Mouse (Mus musculus) frontal cortex, postnatal 14 days (tissue): ENCODE measurements at regions not wholly inside any gene's neighbourhood (a gene's known extent, or its start where the extent isn't known, plus 50 kb on each side); places are given as distances from the start of the nearest gene placed in this dataset.
"Not testable (repeated sequence)": the region's sequence is repeated elsewhere in the genome, so short reads cannot be mapped to it uniquely, and the experiment has no call there.

ENCODE experiments used
- DNase-seq, 2 experiments: peaks; one replicate each; pipeline ENCODE4 v3.0.0; 2022; ENCODE audit warnings: low spot score in 2 of 2

- no peak for DNase-seq
Observed at GRCm38 (mm10) chr6:31011407-31012020, 52.6 kb upstream of the Klf14 start.

DNA sequence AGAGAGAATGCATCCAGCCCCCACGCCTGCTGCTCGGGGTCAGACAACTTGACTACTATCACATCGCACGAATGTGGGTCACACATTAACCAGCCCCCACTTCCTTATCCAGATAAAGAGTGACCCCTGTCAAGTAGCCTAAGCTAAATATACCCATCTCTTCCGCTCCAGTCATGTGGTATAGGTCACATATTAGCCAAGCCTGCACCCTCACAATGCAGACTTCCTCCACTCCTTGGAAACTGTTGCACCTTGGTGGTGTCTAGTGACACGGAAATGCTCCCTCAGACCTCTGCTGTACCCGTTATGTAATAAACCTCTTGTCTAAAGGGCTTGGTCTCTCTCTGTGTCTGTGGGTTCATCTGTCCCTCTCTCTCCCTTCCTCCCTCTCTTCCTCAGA lies 57.7 kb upstream of the Klf14 start:
- no peak for DNase-seq

DNA sequence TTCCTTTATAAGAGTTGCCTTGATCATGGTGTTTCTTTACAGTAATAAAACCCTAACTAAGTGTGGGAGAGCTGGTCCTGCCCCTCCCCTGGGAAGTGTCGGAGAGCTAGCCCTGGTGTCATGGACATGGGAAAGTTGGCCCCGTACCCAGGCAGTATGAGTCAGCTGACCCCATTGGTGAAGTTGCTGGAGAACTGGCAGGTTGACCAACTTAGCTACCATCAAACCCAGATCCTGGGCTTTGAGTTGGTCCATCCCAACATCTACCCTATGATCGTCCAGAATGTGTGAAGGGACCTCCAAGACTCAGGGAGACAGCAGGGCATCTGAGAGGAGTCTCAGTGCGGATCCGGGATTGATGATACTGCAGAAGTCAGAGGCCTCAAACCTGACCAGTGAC lies 62.9 kb upstream of the Klf14 start:
- no peak for DNase-seq

DNA sequence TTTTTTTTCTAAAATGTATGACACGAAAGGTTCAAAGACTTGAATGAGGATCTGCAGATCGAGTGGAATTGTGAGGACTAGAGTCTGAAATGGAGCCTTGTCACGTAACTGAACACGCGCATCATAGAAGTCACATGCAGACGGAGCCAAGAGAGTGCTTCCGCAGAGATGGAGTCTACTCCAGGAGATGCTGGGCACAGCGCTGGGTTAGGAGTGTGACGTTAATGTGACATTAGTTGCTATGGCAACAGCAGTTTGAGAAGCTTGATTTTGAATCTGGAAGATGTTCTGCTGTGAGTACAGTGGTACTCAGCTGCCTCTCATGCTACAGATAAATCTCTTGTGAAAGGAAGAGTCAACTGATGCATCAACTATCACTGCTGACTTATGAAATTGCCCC lies 70.9 kb upstream of the Klf14 start:
- DNase-seq: peak; percentile 45 to 66

- no peak for DNase-seq
Observed at GRCm38 (mm10) chr6:31031022-31031421, 72.1 kb upstream of the Klf14 start.

DNA sequence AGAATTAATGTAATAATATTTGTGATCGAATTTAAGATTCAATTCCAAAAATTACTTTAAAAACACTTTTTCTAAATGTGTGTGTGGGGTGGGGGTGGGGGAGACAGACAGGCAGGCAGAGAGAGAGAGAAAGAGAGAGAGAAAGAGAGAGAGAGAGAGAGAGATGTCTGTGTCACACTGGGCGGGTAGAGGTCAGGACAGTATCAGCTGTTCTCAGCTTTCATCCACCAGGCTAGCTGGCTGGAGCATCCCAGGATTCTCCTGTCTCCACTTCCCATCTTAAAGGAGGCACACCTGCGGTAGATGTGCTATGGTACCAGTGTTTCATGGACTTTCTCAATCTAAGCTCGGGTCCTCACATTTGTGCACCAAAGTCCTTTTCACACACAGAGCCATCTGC lies 73.3 kb upstream of the Klf14 start:
- DNase-seq: no peak

- peak in 1 of 2 experiments; percentile 45 for DNase-seq
Observed at GRCm38 (mm10) chr6:31032980-31033608, 74.2 kb upstream of the Klf14 start.

DNA sequence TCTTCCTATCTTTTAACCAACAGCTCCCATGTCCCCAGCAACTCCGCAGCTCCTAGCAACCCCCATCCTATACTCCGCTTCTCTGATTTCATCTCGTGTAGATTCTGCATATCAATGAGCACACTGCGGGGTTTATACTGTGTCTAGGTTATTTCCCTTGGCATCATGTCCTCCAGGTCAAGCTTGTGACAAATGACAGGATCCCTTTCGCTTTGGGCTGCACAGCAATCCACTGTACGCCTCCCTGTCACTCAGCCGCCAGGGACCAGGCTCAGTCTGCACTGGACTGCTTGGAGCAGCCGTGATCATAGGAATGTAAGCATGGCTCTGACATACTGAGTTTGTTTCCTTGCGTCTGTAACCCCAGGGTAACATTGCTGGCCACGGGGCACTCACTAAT lies 75.9 kb upstream of the Klf14 start:
- no peak for DNase-seq

GRCm38 (mm10) chr6:31037801-31038395 lies 79.0 kb upstream of the Klf14 start:
- DNase-seq: no peak

- not testable (repeated sequence) for DNase-seq
Observed at GRCm38 (mm10) chr6:31038445-31038844, 79.6 kb upstream of the Klf14 start.

GRCm38 (mm10) chr6:31039485-31039884 lies 80.6 kb upstream of the Klf14 start:
- no peak for DNase-seq

DNA sequence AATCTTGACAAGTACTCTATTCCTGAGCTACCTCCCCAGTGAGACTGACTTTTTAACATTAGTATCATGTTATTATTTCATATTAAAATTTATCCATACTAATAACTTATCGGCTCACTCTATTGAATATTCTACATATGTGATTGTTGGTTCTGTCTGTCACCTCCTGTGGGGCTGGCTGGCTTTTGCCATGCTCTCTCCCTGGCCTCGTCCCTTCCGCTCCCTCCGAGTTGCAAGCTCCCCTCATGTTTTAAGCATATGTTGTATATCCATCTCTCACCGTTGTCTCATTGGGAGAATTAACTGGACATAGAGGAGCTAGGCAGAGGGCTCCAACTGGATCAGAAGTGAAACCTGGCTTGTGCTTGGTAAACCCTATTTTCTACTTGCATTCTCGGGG lies 81.9 kb upstream of the Klf14 start:
- DNase-seq: no peak

DNA sequence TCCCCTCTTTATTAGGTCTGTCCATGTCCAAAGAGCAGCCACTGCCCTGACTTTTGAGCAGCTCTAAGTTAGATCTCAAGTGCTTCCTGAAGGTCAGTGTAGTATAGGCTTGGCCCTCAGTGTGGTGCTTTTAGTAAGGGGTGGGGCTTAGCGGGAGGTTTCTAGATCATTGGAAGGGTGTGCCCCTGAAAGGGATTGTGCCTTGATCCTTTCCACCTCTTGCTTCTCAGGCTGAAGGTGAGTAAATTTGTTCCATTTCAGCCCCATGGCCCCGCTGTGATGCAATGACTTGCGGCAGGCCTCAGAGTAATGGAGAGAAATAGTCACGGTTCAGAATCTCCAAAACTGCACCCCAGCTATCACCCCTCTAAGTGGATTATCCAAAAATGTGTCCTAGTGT lies 84.5 kb upstream of the Klf14 start:
- no peak for DNase-seq

- DNase-seq: no peak
Observed at GRCm38 (mm10) chr6:31043919-31044318, 85.0 kb upstream of the Klf14 start.

GRCm38 (mm10) chr6:31046197-31046596 lies 87.3 kb upstream of the Klf14 start:
- no peak for DNase-seq

DNA sequence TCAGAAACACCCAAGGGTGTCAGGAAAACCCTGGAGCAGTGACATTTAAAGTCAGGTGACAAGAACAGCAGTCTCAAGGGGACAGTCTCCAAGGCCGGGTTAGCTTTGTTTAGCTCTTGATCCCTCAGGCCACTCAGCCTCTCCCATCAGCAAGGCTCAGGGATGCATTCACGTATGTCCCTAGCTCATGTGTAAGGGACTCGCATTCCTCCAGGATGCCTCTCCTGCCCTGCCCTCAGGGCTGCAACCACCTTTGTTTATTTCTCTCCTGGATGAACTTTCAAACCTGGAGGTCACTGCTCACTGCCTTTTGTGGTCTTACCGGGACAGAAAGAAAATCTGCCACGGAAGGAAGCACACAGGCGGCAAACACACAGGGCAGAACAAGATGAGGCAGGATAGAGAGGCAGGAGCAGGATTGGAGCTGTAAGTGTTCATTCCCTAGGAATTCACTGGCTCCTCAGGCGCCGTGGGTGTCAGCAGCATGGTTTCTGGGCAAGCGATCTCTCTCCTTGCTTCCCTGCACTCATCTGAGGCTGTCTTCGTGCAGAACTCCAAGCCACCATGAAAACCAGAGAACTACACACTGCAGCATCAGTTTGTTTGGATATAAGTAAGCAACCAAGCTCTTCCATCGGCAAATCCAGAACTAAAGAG lies 90.2 kb upstream of the Klf14 start:
- DNase-seq: no peak

DNA sequence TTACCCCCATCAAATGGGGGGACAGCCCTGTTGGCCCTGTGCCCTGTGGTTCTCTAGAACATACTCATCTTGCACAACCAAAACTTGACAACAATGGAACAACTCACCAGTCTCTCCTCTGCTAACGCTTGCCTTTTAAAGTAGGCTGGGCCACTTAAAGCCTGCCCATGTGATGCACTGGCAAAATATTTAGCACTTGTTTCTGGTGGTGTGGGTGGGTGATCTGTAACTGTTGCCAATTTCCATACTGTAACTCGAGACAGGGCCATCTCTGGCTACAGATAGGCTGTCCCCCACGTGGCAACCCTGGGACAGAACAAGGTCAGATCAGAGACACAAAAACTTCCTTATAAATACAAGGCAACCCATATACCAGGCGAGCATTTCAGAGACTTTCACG lies 92.0 kb upstream of the Klf14 start:
- no peak for DNase-seq

DNA sequence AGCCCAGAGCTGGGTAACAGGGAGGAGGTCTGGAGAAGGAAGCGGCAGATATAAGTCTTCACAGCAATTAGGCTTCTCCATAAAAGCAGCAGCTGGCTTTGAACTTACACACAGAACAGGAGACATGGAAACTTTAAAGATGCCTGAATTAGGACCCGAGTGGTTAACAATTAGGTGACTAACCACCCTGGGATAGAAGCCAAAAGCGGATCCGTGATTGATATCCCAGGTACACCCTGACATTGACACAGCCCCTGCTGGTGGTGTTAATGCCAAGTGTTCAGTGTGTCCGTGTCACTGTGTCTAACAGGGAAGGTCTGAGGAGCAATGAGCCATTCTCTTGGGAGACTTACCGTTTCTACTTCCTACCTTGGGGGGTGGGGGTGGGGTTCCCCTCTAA lies 92.9 kb upstream of the Klf14 start:
- no peak for DNase-seq

DNA sequence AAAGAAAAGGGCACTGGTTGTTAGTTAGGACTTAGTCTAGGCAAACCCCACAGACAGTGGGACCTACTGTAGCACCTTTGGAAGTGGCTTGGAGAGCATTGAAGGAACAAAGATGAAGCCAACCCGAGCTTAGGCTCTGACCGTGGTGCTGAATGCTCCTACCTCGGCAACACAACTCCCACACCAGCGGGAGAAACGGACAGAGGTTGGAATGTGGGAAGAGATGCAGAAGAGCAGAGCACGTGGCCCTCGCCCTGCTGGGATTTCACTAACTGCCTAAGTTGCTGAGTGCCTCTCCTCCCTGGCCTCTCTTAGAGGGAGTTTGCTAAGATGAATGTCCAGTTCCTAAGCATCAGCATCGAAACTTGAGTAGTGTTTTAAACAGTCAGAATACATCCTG lies 94.1 kb upstream of the Klf14 start:
- no peak for DNase-seq

DNA sequence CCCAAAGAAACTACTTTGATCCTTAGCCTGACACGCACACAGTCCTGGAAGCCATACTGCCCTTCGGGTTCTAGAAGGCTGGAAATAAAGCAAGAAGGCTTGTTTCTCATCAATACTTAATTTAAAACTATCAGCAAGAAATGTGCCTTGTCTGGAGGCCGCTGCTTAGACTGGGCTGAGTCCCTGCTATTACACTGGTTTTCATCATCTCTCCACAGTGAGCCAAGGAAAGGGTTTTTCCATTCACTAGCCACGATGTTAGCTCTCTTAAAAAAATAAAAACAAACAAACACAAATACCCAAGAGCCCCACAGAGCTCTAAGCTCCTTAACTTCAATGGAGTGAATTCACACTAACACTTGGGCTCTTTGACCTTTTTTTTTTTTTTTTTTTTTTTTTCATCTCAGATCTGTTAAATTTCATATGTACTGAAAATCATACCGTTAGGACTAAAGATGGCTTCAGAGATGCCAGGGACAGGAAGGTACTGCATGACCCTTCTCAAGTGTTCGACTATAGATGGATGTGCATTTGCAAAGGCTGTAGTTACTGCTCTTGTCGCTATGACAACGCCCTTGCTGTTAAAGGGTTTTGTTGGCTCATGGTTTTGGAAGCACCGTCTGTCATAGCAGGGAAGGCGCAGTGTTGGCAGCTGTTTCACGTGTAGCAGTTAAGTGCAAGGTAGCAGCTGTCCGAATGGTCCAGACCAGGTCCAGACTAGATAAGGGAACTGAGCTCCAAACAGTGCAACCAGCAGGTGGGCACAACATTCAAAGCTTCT lies 98.1 kb upstream of the Klf14 start:
- DNase-seq: no peak

GRCm38 (mm10) chr6:31058299-31058698 lies 99.4 kb upstream of the Klf14 start:
- DNase-seq: no peak

DNA sequence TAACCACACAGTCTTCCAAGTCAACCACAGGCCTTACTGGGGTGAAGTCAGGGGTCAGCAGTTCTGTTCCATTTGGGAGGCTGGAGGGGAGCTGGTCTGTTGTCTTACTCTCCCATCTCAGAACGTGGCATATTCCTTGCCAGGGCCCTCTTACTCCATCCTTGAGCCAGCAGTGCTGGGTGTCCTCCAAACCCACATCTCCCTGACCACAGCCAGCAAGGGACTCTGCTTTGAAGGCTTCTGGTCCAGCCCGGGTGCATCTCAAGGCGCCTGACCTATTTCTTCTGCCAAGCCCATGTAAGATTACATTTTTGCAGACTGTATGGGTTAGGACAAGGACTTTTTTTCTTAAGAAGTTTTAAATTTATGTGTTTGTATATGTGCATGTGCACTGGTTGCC lies 100.1 kb upstream of the Klf14 start:
- no peak for DNase-seq
